Mouse (Mus musculus): ENCODE measurements around the gene Alg11.

- TF ChIP-seq CTCF (IDR thresholded peaks at IDR 0.05; ENCODE audit: extremely low read depth, insufficient read depth, low read length) (no peak), POLR2A (IDR thresholded peaks at IDR 0.05; ENCODE audit: extremely low read depth, insufficient read depth, low read length) (no peak)
These were observed 18.0 kb upstream of the Alg11 start for GRCm38 (mm10) chr8:22042515-22042914.
